Mouse (Mus musculus) lung, embryonic 16.5 days (tissue): ENCODE results near the gene Emsy. TPM values are rescaled to one million over a fixed set of nuclear protein-coding genes. Genes with fewer than 3 reads are reported as not detected.

ENCODE experiments used
- ATAC-seq: fragments of 200-750 bp; cut with Nextera tagmentation; 2 replicates; pipeline ENCODE4 v1.8.0; 2017; ENCODE audit warnings: low read depth, mild to moderate bottlenecking, moderate library complexity
- H3K27ac ChIP-seq: fragments of 300-500 bp; sonication (generic); 2 replicates; pipeline ENCODE4 v1.5.1; 2014; ENCODE audit warnings: mild to moderate bottlenecking, control low read depth, low read length
- H3K27me3 ChIP-seq: fragments of 300-500 bp; sonication (generic); 2 replicates; pipeline ENCODE4 v1.6.1; 2014; ENCODE audit warnings: low read depth, low read length, mixed read lengths; ENCODE audit not compliant: control insufficient read depth, insufficient read depth
- H3K36me3 ChIP-seq: fragments of 300-500 bp; sonication (generic); 2 replicates; pipeline ENCODE4 v1.6.1; 2014; ENCODE audit warnings: low read length; ENCODE audit not compliant: control insufficient read depth, insufficient read depth
- H3K4me1 ChIP-seq: fragments of 300-500 bp; sonication (generic); replicated peaks from 2 replicates; pipeline ENCODE4 v1.6.1; 2014; ENCODE audit warnings: low read length, mixed read lengths; ENCODE audit not compliant: control insufficient read depth, insufficient read depth
- H3K4me2 ChIP-seq: fragments of 300-500 bp; sonication (generic); 2 replicates; pipeline ENCODE4 v1.6.1; 2014; ENCODE audit warnings: low read depth, low read length, control low read depth
- H3K4me3 ChIP-seq: fragments of 300-500 bp; sonication (generic); 2 replicates; pipeline ENCODE4 v1.5.1; 2014; ENCODE audit warnings: mild to moderate bottlenecking, low read length, control low read depth
- H3K9ac ChIP-seq: fragments of 300-500 bp; sonication (generic); 2 replicates; pipeline ENCODE4 v1.6.1; 2014; ENCODE audit warnings: low read length, control low read depth
- H3K9me3 ChIP-seq: fragments of 300-500 bp; sonication (generic); 2 replicates; pipeline ENCODE4 v1.6.1; 2016; ENCODE audit warnings: low read length; ENCODE audit not compliant: control insufficient read depth
- WGBS: fragments of 180-500 bp; shearing (Covaris S2); extraction: QIAGEN DNeasy Blood & Tissue Kit; methylation state at CpG from one replicate; pipeline ENCODE4 v1.1.7; 2014; 5-methylcytosine and 5-hydroxymethylcytosine counted together
- polyA plus RNA-seq: library from polyadenylated mRNA; unstranded; fragments of >200 nt; fragmentation: Nextera tagmentation; extraction: Ambion mirVana; gene quantifications from 2 replicates; pipeline ENCODE4 v1.2.1, GENCODE M21; 2015

Emsy gene
- polyA plus RNA-seq: 27.6 and 30.4 TPM in 2 replicates

GRCm38 (mm10) chr7:98656531-98657221 lies at the start of gene Emsy:
Gene Emsy, minus strand, starts transcription at chr7:98656783.
- Histone ChIP-seq H3K36me3 (peaks cover 4% of the 10 kb centered on the region; the same call in 1 of the 2 replicates), H3K4me1 (peaks cover 18% of the 10 kb centered on the region), H3K27me3 (no peaks in the 10 kb centered on the region), H3K4me3 (peak within 1 kb of the TSS; percentile 92), H3K9me3 (no peaks in the 10 kb centered on the region), H3K4me2 (peak within 1 kb of the TSS; percentile 85), H3K27ac (peak within 1 kb of the TSS; percentile 97), H3K9ac (peak within 1 kb of the TSS; percentile 87)
- WGBS: under 1% methylated on average over 42 of the region's 42 CpGs
- ATAC-seq: peak; percentile 96

- Histone ChIP-seq H3K9ac (peak overlapping the region; percentile 97), H3K27ac (no peak overlapping the region), H3K36me3 (no peaks in the 10 kb centered on the region), H3K27me3 (no peaks in the 10 kb centered on the region), H3K4me1 (peaks cover 23% of the 10 kb centered on the region), H3K9me3 (no peaks in the 10 kb centered on the region), H3K4me2 (peak overlapping the region; percentile 88), H3K4me3 (peak overlapping the region; percentile 99)
- no peak for ATAC-seq
- WGBS: 38% methylated on average over 5 of the region's 5 CpGs
These were observed 47.7 kb upstream of the Emsy start for GRCm38 (mm10) chr7:98704276-98704675.

- Histone ChIP-seq H3K9me3 (no peaks in the 10 kb centered on the region), H3K9ac (peak overlapping the region; percentile 97), H3K36me3 (no peaks in the 10 kb centered on the region), H3K4me1 (peaks cover 23% of the 10 kb centered on the region), H3K4me3 (peak overlapping the region; percentile 99), H3K27me3 (no peaks in the 10 kb centered on the region), H3K27ac (peak overlapping the region; percentile 80), H3K4me2 (peak overlapping the region; percentile 88)
- ATAC-seq: peak; percentile 11; the same call in 1 of the 2 replicates
- under 1% methylated on average over 37 of the region's 38 CpGs for WGBS
These were observed 46.8 kb upstream of the Emsy start for GRCm38 (mm10) chr7:98703365-98703881.

- Histone ChIP-seq H3K27ac (peak within 1 kb of the TSS; percentile 91), H3K9ac (peak within 1 kb of the TSS; percentile 97), H3K27me3 (no peaks in the 10 kb centered on the region), H3K4me2 (peak within 1 kb of the TSS; percentile 88), H3K4me1 (peaks cover 23% of the 10 kb centered on the region), H3K36me3 (no peaks in the 10 kb centered on the region), H3K9me3 (no peaks in the 10 kb centered on the region), H3K4me3 (peak within 1 kb of the TSS; percentile 99)
- ATAC-seq: peak; percentile 98
- WGBS: 1% methylated on average over 55 of the region's 65 CpGs
These were observed 46.0 kb upstream of the Emsy start, which contains the start of gene Thap12 for GRCm38 (mm10) chr7:98702283-98703240. Gene Thap12, plus strand, starts transcription at chr7:98703103.

- Histone ChIP-seq H3K36me3 (no peaks in the 10 kb centered on the region), H3K9ac (peak overlapping the region; percentile 80), H3K9me3 (no peaks in the 10 kb centered on the region), H3K4me2 (peak overlapping the region; percentile 77), H3K27ac (peak overlapping the region; percentile 91), H3K27me3 (no peaks in the 10 kb centered on the region), H3K4me1 (peaks cover 23% of the 10 kb centered on the region), H3K4me3 (peak overlapping the region; percentile 99)
- WGBS: 28% methylated on average over 7 of the region's 7 CpGs
- no peak for ATAC-seq
These were observed 45.2 kb upstream of the Emsy start for GRCm38 (mm10) chr7:98701771-98702170.

GRCm38 (mm10) chr7:98698590-98698989 lies 42.0 kb upstream of the Emsy start:
- ATAC-seq: no peak
- no peak overlapping the region for H3K4me3 ChIP-seq
- 82% methylated on average over 4 of the region's 4 CpGs for WGBS

GRCm38 (mm10) chr7:98698041-98698440 lies 41.5 kb upstream of the Emsy start:
- WGBS: 62% methylated on average over 5 of the region's 5 CpGs
- H3K9ac ChIP-seq: no peak overlapping the region

More at GRCm38 (mm10) chr7:98698590-98698989, 42.0 kb upstream of the Emsy start:
- H3K27ac ChIP-seq: no peak overlapping the region
- H3K9me3 ChIP-seq: no peaks in the 10 kb centered on the region
- H3K9ac ChIP-seq: no peak overlapping the region
- no peaks in the 10 kb centered on the region for H3K27me3 ChIP-seq
- peaks cover 6% of the 10 kb centered on the region for H3K4me1 ChIP-seq
- no peak overlapping the region for H3K4me2 ChIP-seq
- H3K36me3 ChIP-seq: no peaks in the 10 kb centered on the region

GRCm38 (mm10) chr7:98697496-98697895 lies 40.9 kb upstream of the Emsy start:
- no peak overlapping the region for H3K9ac ChIP-seq
- 4% methylated on average over 2 of the region's 2 CpGs for WGBS

More at GRCm38 (mm10) chr7:98698041-98698440, 41.5 kb upstream of the Emsy start:
- H3K4me2 ChIP-seq: no peak overlapping the region
- no peaks in the 10 kb centered on the region for H3K27me3 ChIP-seq
- no peak overlapping the region for H3K4me3 ChIP-seq
- H3K9me3 ChIP-seq: no peaks in the 10 kb centered on the region
- no peak overlapping the region for H3K27ac ChIP-seq
- no peak for ATAC-seq
- H3K36me3 ChIP-seq: no peaks in the 10 kb centered on the region
- H3K4me1 ChIP-seq: peaks cover 8% of the 10 kb centered on the region

More at GRCm38 (mm10) chr7:98697496-98697895, 40.9 kb upstream of the Emsy start:
- no peak overlapping the region for H3K27ac ChIP-seq
- no peak overlapping the region for H3K4me3 ChIP-seq
- H3K4me2 ChIP-seq: no peak overlapping the region
- peak; percentile 39; the same call in 1 of the 2 replicates for ATAC-seq
- no peaks in the 10 kb centered on the region for H3K9me3 ChIP-seq
- no peaks in the 10 kb centered on the region for H3K27me3 ChIP-seq
- H3K36me3 ChIP-seq: no peaks in the 10 kb centered on the region
- H3K4me1 ChIP-seq: peaks cover 11% of the 10 kb centered on the region
